Mouse (Mus musculus) cerebellum, adult 11-12 months (tissue): ENCODE measurements around the gene Wdr24.
"Not testable (repeated sequence)": the region's sequence is repeated elsewhere in the genome, so short reads cannot be mapped to it uniquely, and the experiment has no call there.

Experiments
- DNase-seq: peaks from one replicate; pipeline ENCODE4 v3.0.0; 2022

Gene Wdr24

DNA sequence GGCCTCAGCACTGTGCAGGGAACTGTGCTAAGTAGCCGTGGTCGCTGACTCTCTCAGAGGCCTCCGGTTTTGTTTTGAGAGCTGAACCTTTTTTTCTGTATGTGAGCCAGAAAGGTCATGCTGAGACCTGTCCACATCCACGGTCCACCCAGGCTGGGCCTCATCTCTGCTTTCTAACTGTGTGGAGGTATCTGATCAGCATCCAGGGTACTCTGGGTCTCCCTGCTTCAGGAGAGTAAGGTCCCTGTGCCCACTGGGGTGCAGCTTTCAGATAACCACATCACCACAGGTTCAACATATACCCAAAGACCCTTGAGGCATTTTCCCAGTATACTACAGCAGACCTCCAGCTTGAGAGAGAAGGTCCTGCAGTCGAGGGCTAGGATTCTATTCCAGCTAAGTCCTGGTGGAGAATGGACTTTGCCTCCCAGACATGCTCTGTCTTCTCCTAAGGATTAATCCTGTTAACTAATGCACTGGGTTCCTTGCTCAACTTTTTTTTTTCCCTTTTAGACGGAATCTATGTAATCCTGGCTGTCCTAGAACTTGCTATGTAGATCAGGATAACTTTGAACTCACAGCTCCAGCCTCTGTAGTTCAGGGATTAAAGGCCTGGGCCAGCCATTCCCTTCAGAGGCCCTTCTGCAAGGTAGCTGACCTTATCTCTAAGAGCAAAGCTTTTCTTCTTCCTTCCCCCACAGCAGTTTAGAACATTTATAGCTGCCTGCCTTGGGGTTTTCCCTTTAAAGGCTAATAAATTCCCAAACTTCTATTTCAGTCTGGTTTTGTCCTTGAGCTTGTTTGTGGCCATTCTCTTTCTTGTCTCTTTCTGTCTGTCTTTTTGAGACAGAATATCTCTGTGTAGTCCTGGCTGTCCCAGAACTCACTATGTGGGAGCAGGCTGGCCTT lies 38.5 kb downstream of the Wdr24 start:
- no peak for DNase-seq

DNA sequence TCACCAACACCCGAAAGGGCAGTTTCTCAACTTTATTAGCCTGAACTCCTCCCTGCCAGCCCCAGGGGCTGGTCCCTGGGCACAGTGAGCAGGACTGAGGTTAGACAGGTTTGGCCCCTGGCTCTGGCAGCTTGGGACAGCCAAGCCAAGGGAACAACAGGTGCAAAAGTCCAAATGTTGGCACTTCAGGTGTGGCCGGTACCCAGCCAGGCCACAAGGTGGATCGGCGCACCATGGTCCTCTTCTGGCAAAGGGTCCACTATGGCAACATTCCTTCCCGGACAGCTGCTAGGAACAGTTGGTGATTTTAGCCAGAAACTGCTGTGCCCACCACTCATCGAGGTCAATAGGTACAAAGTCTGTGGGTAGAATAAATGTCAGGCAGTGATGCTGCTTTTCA lies 40.3 kb downstream of the Wdr24 start:
- DNase-seq, result no peak

- no peak for DNase-seq
Measured at GRCm38 (mm10) chr17:25864311-25864710, 40.9 kb downstream of the Wdr24 start.

- no peak for DNase-seq
Measured at GRCm38 (mm10) chr17:25865288-25865687, 41.9 kb downstream of the Wdr24 start.

DNA sequence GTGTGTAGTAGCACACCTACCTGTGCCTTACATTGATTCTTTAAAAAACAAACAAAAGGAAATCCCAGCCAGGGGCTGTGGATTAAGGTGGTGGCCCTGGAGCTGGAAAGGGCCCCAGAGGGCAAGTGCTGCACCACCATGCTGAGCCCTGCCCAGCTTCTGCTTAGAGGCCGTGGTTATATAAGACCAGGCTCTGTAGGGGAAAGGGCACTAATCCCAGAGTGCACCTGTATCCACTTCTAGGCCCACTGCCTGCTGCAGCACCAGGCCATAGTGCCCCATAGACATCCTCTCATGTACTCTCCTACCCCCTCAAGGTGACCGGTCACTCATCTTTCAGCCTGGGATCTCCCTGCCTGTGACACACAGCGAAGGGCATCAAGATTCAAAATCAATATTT lies 42.7 kb downstream of the Wdr24 start:
- DNase-seq, result no peak

- peak; percentile 62 for DNase-seq
Measured at GRCm38 (mm10) chr17:25867509-25867835, 44.0 kb downstream of the Wdr24 start.

DNA sequence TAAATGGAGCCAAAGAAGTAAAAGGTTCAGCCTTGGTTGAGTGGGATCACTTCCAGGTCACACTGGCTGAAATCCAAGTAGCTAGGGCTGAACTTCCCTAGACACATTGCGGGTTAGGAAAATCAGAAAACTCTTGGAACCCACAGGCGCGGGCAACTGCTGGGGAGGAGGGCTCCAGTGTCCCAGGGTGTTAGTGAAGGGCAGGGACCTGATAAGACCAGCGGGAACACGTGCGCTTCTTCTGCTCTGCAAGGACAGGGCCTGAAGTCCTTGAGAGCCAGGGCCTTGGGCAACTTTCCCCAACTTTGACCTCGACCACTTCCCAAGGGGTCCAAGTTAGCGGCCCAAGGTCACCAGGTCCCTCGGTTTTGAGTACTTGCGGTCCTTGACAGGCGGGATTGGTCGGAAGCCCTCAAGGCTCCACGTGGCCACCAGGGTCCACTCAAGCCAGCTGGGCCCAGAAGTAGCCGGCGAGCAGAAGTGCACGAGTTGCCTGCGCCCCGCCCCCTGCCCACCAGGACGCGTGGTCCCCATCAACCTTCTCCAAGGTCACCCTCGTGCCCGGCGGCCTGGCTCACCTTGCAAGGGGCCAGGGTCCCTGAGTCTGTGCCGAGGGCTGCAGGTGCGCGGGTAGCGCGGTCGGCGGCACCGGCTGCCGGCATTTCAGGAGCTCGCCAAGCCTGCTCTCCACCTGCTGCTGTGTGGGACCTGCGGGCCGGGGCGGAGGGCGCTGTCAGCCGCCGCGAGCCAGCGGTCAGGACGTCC lies 44.6 kb downstream of the Wdr24 start:
- peak; percentile 74 for DNase-seq

DNA sequence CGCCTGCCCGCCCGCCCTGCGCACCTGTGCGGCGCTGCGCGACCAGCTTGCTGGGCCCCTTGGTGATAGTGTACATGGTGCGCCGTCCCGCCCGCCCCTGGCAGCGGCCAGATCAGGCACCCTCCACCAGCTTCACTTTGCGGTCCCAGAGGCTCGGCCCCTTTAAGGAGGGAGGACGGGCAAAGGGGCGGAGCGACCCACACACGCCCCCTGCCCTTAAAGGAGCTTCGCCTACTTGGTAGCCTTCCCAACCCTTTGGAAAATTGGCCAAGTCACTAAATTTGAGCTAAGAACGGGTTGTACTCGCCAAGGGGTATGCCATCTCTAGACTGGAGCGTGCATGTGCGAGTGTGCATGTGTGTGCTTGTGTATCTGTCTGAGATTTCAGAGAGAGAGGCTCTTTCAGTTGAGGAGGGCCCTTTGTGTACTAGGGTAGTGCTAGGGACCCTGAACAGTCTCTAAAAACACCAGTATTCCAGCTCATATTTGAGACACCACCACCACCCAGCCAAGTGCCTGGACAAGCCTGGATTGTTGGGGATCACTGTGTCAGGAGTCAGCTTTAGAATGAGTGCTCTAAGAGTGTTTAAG lies 45.3 kb downstream of the Wdr24 start, which contains the start of gene Mcrip2:
Gene Mcrip2 (minus strand): TSS at position 164 of the 591 bp plus-strand sequence.
- peak; percentile 84 for DNase-seq

DNA sequence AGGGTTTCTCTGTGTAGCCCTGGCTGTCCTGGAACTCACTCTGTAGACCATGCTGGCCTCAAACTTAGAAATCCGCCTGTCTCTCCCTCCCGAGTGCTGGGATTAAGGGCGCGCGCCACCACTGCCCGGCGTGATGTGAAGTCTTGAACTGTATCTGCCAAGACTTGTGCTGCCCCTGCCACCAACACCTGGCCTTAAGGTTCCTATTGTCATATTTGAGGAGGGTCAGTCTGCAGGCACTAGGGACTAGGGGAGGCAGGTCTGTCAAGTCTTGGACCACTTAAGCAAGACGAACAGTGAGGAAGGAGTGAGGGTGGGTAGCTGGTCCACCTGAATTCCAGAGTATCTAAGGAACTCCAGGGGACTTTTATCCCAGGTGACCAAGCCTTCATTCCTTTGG lies 46.1 kb downstream of the Wdr24 start:
- DNase-seq, result no peak

DNA sequence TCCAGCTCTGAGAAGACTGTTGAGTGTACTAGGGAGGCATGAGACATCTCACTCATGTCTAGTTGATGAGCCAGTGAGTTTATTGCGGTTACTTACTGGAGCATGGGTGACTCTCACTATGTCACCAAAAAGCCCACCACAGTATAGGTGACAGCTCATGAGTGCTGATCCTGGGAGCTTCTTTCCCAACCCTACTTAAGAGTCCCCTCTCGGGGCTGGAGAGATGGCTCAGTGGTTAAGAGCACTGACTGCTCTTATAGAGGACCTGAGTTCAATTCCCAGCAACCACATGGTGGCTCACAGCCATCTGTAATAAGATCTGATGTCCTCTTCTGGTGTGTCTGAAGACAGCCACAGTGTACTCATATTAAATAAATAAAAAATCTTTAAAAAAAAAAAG lies 46.5 kb downstream of the Wdr24 start:
- DNase-seq, result no peak

DNA sequence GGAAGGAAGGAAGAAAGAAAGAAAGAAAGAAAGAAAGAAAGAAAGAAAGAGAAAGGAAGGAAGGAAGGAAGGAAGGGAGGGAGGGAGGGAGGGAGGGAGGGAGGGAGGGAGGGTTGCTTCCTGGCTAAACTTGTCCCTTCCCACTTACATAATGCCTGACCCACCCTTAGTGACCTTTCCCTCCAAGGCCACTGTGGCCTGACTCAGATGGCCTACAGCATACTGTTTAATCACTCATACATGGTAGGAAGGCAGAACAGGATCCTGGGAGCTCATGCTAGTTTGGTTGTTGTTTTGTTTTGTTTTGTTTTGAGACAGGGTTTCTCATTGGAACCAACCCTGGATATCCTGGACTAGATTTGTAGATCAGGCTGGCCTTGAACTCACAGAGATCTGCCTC lies 48.1 kb downstream of the Wdr24 start:
- DNase-seq, result not testable (repeated sequence)

DNA sequence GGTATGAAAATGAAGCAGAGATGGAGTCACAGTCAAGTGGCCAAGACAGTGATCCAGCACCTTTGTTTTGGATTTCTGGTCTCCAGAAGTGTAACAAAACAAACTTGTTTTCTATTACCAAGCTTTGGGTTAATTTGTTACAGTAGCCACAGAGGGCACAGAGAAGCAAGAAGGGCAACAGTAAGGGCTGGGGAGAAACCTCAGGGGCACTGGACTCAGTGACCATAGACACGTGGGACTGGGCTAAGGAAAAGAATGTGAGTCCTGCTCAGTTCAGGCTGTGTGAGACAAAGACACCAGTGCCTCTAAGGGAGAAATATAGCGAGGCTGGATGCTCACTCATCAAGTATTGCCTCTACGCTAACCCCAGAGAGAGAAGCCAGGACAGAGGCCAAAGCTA lies 49.2 kb downstream of the Wdr24 start:
- no peak for DNase-seq

DNA sequence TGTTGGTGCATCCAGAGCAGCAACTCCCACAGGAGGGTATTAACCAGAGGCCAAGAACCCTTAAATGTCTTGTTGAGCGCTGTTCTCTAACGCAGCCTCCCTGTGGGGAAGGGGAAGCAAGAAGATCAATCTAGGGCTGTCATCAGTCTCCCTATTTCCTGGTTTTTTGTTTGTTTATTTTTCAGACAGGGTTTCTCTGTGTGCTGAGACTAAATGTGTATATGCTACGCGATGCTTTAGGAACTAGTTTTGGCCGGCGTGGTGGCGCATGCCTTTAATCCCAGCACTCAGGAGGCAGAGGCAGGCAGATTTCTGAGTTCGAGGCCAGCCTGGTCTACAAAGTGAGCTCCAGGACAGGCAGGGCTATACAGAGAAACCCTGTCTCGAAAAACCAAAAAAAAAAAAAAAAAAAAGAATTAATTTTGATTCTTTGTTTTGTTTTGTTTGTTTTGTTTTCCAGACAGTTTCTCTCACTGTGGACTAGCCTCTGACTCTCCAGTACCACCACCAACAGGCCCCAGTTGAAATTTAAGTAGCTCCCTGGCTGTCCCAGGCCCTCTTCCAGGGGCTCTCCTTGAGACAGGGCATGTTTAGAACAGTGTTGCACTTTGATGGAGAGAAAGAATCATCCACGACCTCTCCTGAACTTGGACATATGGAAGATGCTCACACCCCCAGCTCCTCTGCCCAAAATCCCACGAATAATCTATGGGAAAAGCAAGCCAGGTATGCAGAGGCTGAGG lies 50.1 kb downstream of the Wdr24 start:
- DNase-seq, result peak; percentile 24

- DNase-seq, result peak; percentile 49
Measured at GRCm38 (mm10) chr17:25874148-25874720, 50.8 kb downstream of the Wdr24 start.

DNA sequence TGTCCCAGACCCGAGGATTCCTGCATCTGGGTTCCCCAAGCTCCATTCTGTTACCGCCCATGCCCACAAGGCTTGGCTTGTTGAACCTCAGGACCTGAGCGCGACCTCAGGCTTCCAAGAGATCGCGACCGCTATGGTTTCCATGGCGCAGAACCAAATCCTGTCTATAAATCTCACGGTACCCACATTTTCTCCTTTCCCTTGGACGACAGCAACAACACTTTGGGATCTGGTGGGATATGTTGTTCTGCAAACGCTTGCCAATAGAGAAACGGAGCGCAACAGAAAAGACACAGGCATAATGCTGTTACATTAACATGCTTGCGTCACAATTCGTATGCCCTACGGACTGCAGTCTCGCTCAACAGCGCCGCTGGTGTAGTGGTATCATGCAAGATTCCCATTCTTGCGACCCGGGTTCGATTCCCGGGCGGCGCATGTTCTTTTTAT lies 51.3 kb downstream of the Wdr24 start, which contains the start of gene Mettl26:
Gene Mettl26 (plus strand): TSS at position 354 of the 450 bp plus-strand sequence.
- peak; percentile 87 for DNase-seq

GRCm38 (mm10) chr17:25875171-25876136 lies 52.0 kb downstream of the Wdr24 start:
- peak; percentile 89 for DNase-seq

DNA sequence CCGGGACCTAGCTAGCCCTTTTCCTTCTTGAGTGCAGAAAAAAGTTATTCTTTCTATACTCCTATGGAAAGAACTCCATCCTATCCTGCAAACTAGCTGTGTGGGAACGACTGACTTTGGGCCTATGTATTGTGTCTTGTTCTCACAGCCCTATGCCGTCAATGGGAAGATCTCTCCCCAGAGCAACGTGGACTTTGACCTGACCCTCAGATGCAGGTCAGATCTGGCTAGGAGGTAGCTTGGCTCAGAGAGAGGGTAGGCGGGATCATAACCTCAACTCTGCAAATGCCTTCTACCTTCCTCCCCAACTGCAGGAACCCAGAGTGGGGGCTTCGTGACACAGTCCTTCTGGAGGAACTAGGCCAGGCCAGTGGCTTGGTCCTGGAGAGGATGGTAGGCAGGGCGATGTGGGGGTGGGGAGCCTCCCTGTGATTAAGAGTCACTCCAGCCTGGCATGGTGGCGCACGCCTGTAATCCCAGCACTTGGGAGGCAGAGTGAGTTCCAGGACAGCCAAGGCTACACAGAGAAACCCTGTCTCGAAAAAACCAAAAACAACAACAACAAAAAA lies 53.0 kb downstream of the Wdr24 start:
- peak; percentile 65 for DNase-seq

DNA sequence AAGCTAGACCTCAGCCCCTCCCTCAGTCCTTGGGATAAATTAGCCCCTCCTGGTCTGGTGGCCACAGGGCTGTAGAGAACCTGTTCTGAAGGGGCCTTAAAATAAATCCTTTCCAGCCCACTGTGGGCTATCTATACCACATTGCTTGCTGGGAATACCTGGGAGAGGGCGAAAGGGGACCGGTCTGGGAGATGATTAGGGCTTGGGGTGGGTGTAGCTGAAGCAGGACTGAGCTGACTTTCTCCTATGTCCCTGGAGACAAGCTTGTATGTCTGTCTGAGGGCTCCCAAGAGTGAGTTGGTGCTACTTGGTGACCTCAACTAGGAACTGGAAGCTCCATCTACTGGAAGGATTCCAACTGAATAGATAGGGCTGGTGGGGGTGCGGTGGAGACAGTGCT lies 53.6 kb downstream of the Wdr24 start:
- DNase-seq, result no peak

GRCm38 (mm10) chr17:25877741-25878610 lies 54.5 kb downstream of the Wdr24 start:
- peak; percentile 67 for DNase-seq
